Mouse (Mus musculus) testis, postnatal 10 days (tissue): ENCODE measurements around the gene Plk4.
"Not testable (repeated sequence)": the region's sequence is repeated elsewhere in the genome, so short reads cannot be mapped to it uniquely, and the experiment has no call there.

Experiments used
- DNase-seq: peaks from one replicate; pipeline ENCODE4 v3.0.0; 2021; ENCODE audit warnings: low spot score

Plk4 gene

DNA sequence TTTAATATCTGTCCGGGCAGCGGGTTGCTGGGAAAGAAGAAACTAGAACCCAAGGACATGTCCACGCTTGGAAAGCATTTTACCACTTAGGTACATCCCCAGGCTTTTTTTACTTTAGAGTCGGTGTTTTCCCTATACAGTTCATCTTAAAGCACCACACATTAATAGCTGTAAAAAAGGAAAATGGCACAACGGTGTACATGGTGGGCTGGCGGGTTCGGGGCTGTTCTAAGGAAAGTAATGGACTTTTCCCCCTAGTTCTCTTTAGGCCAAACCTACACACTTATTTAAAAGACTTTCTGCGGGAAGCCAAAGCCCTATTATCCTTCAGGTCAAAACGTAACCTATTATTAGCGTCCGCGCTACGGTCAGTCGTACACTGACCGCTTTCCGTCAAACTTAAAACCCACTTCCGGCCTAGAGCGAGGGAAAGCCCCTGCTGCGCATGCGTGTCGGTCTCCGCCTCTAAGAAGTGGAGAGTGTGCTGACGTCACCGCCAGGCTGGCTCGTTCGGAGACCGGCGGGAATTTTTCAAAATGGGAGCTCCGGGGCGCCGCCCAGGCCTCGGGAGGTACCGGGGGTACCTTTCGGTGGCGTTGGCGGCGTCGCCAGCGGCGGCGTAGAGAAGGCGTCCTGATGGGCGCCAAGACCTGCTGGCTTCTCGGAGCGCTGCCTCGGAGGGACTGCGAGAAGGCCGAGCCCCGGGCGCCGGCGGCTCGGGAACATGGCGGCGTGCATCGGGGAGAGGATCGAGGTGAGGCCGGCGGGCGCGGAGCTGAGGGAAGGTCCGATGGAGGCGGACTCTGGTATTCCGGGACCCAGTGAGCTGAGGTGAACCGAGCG is at the start of gene Plk4:
Gene Plk4 (plus strand): TSS at position 490 of the 843 bp plus-strand sequence.
- DNase-seq, result peak; percentile 99

DNA sequence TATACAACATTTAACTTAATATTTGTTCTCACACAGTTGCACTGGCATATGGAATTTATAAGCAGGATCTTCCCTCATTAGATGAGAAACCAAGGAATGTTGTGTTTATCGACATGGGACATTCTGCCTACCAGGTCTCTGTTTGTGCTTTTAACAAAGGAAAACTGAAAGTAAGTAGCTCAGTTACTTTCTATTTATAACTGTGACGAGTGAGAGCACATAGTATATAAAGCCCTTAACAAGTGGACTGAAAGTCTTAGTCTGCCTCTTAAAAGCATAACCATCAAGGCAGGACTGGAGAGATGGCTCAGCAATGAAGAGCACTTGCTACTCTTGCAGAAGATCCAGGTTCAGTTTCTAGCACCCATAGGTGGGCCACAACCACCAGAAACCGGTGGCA is 39.1 kb upstream of the Plk4 start:
- DNase-seq, result no peak

DNA sequence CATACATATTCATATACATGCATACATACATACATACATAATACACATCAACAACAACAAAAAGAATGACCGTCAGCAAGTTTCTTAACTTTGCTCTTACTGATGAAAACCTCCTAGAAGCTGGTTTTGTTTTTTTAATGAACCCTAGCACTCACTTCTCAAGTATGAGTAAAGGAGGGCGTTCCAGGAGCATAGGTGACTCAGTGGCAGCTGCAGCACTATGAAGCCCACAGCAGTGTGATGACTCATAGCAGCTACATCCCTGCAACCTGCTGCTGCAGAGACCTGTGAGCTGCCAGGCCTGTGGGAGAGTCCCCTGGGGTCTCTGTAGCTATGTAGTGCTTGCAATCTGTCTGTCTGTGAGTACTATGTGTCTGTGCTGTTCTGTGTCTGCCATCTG is 38.5 kb upstream of the Plk4 start:
- DNase-seq, result no peak

DNA sequence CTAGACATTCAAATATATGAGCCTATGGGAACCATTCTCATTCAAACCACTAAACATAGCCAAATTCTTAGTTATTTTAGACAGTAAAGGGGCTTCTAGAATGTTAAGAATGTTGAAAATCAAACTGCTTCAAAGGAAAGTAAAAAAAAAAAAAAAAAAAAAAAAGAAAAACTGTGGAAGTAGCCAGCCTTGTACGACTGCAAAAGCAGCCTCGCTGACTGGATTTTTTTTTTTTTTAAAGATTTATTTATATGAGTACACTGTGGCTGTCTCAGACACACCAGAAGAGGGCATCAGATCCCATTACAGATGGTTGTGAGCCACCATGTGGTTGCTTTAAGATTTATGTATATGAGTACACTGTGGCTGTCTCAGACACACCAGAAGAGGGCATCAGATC is 6.0 kb upstream of the Plk4 start:
- DNase-seq, result no peak

DNA sequence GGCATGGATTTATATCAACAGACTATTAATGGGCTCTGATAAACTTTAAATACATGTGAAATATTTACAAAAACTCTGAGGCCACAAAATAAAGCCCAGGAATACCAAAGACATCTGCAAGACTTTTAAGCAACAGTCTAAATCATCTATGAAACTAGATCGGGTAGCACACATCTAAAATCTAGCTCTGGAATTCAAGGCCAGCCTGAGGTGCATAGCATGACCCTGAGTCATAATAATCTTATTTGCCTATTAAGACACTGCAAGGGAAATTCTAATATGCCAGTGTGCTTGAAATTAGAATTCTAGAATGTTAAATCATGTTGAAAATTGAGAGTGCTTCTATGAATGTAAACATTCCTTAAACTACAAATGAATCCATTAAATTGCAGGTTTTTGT is 1.8 kb upstream of the Plk4 start:
- DNase-seq, result no peak

DNA sequence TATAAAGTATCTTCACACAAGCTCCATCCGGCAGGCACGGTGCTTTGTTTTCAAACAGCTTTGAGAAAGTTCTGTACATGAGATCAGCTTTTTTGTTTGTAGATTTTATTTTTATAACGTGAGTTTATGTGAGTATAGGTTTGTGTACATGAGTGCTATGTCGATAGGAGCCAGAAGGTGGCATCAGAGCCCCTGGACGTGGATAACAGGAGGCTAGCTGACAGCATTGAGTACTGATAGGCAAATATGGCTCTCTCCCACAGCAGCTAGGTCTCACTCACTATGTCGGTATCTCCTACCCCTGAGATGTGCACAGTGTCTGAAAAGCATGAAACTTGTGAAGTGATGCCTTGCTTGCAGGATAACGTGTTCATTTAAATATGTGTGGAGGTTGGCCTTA is 1.3 kb upstream of the Plk4 start:
- DNase-seq, result peak; percentile 62

DNA sequence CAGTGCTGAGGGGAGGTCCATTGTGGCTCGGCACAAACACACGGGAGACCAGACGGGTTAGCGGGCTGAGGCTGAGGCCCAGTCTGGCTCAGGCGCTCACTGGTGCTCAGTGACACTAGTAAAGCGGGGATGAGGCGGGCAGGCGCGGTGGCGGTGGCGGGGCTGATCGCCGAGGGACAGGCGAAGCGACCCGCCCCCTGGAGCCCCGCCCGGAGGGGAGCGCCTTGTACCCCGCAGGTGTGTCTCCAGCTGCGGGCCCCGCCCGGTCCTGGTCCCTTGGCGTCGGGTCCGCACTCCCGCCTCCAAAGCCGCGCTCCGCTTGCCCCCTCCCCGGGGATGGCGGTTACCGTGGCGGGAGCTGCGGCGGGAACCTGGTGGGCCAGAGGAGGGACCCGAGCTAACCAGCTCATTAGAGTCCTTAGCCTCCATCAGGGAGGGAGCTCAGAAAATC is 579 bp downstream of the Plk4 start:
- peak; percentile 75 for DNase-seq

DNA sequence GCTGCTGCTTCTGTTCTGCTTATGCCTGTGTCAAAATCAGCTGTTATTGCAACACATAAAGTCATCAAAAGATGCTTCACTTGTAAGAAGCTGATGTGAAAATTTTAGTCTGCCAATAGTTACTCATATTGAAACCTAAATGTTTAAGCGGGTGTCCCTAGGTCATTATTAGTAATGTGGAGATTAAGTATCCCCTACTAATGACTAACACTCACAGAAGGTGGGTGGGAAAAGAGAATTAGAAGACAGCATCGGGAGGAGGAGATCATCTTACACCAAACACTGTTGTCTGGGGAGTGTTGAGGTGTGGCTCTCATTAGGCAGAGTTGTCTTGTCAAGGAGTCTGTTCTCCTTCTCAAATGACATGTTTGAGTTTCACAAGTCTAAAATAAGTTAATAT is 7.1 kb downstream of the Plk4 start:
- DNase-seq, result no peak

DNA sequence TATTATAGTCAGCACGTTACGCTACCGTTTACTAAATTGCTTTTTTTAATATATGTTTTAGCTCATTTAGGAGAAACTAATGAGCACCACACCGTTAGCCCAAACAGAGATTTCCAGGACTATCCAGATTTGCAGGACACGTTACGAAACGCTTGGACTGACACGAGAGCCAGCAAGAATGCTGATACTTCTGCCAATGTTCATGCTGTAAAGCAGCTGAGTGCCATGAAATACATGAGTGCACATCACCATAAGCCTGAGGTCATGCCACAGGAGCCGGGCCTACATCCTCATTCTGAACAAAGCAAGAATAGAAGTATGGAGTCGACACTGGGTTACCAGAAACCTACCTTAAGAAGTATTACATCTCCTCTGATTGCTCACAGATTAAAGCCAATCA is 8.9 kb downstream of the Plk4 start:
- DNase-seq, result no peak

DNA sequence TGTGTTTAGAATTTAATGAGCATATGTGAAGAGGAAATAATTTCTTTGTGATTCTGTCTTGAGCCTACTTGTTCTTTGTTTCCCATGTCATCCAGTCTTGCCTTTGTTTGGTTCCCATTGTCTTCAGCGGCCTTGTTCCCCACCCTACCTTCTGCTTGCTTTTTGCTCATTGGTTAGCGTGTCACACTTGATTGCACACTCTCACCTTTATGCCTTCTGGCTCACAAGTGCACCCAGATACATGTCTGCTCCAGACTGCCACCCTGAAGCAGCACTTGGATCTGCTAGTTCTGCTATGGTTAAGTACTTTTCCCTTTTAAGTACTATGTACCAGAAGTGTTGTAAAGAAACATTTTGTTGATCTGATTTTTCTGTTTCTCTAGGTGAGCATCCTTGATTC is 10.1 kb downstream of the Plk4 start:
- DNase-seq, result no peak

DNA sequence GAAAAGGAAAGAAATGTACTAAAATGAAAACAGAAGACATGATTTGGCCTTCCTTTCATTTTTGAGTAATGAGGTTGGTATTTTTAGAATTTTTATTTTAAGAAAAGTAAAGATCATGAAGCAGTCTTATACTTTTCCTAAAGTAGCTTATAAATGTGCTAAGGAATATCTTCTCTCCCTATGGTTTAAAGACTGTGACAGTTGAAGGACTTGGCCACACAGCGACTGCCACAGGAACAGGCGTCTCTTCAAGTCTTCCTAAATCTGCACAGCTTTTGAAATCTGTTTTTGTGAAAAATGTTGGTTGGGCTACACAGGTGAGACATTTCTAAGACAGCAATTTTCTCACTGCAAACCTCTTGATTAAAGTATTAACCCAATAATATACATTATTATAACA is 13.5 kb downstream of the Plk4 start:
- no peak for DNase-seq

DNA sequence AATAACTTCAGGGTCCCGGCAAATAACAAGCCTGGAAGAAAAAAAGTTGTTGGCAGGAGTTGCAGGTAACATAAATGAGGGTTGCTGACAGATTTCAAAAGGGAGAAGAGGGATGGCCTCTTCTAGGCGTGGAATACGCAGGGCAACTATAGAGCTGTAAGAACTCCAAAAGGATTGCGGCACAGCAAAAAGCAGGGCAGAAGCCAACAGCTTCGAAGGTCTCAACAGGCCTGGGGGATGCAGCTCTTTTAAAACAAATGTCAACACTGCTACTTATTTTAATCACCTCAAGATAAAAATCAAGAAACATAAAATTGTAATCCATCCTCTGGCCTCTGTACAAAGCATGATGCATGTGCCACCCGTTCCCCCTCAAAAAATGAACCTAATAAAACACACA is 45.7 kb downstream of the Plk4 start:
- not testable (repeated sequence) for DNase-seq

DNA sequence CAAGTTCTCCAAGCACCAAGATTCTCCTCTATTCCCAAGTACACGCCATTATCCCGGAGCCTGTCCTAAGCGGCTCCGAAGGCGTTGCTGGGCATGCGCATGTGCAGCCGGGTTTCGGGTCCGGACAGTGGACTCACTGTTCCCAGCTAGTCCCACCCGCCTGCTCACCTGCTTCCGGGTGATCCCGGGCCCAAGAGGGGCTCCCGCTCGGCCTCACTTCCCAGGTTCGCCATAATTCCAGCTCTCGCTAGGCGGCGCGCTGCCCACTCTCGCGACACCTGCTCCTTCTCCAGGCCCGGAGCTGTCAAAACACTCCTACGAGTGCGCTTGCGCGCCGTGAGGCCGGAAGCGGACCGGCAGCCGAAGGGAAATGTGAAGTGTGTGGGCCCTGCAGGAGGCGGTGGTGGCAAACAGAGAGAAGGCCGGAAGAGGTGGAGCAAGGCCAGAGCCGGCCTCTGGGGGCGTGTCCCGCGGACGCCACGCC is 46.7 kb downstream of the Plk4 start, which contains the start of gene Mfsd8:
Gene Mfsd8 (minus strand): TSS at position 414 of the 484 bp plus-strand sequence.
- DNase-seq, result peak; percentile 93

DNA sequence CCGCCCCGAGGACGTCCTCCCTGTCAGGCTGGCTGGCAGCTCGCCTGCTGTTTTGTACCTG is 47.0 kb downstream of the Plk4 start, which contains the start of gene Abhd18:
Gene Abhd18 (plus strand): TSS at position 14 of the 61 bp plus-strand sequence.
- not testable (repeated sequence) for DNase-seq

DNA sequence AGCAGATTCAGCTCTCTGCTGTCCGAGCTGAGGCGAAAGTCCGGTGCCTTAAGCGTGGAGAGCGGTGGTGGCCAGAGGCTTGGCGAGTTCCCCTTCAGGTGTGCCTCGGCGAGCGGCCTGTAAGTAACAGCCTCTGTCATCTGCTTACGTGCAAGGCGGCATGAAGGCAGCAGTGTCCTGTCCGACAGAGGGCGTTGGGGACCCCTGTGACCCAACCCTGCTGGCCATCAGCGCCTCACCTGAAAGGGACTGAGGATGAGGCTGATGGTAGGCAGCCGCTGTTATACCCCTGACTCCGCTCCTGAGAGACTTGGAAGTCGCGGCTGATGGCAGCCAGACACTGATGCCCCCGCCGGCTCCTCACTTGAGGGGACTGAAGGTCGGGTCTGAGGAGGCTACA is 47.2 kb downstream of the Plk4 start:
- peak; percentile 68 for DNase-seq

DNA sequence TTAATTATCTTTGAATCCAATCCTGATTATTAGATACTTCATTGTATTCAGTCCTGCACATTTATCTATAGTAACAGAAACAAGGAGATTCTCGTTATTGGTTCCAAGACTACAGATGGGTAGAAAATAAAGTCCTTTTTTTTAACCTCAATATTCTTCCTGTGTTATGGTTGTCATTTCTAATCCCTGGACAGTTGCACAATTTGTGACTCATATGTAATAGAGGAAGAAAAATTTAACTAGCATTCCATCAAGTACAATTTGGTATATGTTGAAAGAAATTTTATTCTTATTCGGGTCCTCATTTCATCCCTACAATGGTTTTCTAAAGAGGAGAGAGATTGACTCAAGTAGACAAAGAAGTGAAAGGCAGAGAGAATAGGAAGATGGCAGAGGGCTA is 48.1 kb downstream of the Plk4 start:
- not testable (repeated sequence) for DNase-seq

DNA sequence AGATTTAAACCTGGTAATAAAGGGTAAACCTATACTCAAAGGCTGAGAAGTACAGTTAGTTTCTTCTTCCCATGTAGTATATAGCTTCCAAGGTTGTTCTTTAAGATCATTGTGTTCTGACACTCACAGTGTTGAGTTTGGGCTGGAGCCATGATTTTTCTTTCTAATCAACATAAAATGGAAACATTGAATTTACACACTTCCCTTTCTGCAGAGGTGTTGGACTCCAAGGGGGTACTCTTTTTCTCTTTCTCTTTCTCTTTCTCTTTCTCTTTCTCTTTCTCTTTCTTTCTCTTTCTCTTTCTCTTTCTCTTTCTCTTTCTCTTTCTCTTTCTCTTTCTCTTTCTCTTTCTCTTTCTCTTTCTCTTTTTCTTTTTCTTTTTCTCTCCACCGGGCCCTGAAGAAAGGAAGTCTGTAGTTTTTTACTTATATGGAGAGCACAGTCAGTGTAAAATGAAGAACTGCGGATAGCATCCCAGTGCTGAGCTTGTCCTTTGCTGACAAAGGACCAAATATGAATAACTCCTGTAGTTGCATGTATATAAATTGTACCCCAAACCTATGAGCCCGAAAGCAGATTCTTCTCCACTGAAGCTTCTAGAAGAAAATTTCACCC is 53.4 kb downstream of the Plk4 start:
- DNase-seq, result not testable (repeated sequence)
